Mouse (Mus musculus) lung, embryonic 14.5 days (tissue): ENCODE measurements around the gene Cd160. TPM values are rescaled to one million over a fixed set of nuclear protein-coding genes. Genes with fewer than 3 reads are reported as not detected.

Source experiments
- ATAC-seq: fragments of 200-750 bp; cut with Nextera tagmentation; 2 replicates; pipeline ENCODE4 v1.8.0; 2017; ENCODE audit warnings: mild to moderate bottlenecking, moderate TSS enrichment, moderate library complexity; ENCODE audit not compliant: insufficient read depth
- DNase-seq: peaks from one replicate; pipeline ENCODE4 v3.0.0-alpha.2; 2015
- H3K27ac ChIP-seq: fragments of 300-500 bp; sonication (generic); 2 replicates; pipeline ENCODE4 v1.5.1; 2014; ENCODE audit warnings: low read depth, mild to moderate bottlenecking, moderate library complexity
- H3K27me3 ChIP-seq: fragments of 300-500 bp; sonication (generic); 2 replicates; pipeline ENCODE4 v1.6.1; 2014; ENCODE audit warnings: low read length, control low read depth; ENCODE audit not compliant: insufficient read depth
- H3K36me3 ChIP-seq: fragments of 300-500 bp; sonication (generic); 2 replicates; pipeline ENCODE4 v1.6.1; 2014; ENCODE audit warnings: control low read depth; ENCODE audit not compliant: insufficient read depth
- H3K4me1 ChIP-seq: fragments of 300-500 bp; sonication (generic); 2 replicates; pipeline ENCODE4 v1.6.1; 2014; ENCODE audit warnings: antibody characterized with exemption, control low read depth; ENCODE audit not compliant: insufficient read depth
- H3K4me2 ChIP-seq: fragments of 300-500 bp; sonication (generic); 2 replicates; pipeline ENCODE4 v1.6.1; 2014; ENCODE audit warnings: mild to moderate bottlenecking
- H3K4me3 ChIP-seq: fragments of 300-500 bp; sonication (generic); 2 replicates; pipeline ENCODE4 v1.5.1; 2014; ENCODE audit warnings: low read depth, low read length
- H3K9ac ChIP-seq: fragments of 300-500 bp; sonication (generic); 2 replicates; pipeline ENCODE4 v1.6.1; 2014
- H3K9me3 ChIP-seq: fragments of 300-500 bp; sonication (generic); 2 replicates; pipeline ENCODE4 v1.6.1; 2016; ENCODE audit warnings: low read depth, low read length, control low read depth
- CTCF ChIP-seq: IDR thresholded peaks from 2 replicates; pipeline ENCODE4 v1.5.1; 2016; ENCODE audit warnings: antibody characterized with exemption, low read depth
- WGBS: fragments of 180-500 bp; shearing (Covaris S2); extraction: QIAGEN DNeasy Blood & Tissue Kit; methylation state at CpG from one replicate; pipeline ENCODE4 v1.1.7; 2014; 5-methylcytosine and 5-hydroxymethylcytosine counted together
- polyA plus RNA-seq: library from polyadenylated mRNA; unstranded; fragments of >200 nt; fragmentation: Nextera tagmentation; extraction: Ambion mirVana; gene quantifications from 2 replicates; pipeline ENCODE4 v1.2.1, GENCODE M21; 2014

Cd160 gene
- polyA plus RNA-seq, 1 experiment from 2014 or later: 0.07 TPM

GRCm38 (mm10) chr3:96829856-96830255, 705 bp upstream of the Cd160 start:
- no peak for TF ChIP-seq CTCF
- DNase-seq (no peak), ATAC-seq (no peak)
- H3K9me3 ChIP-seq: no peaks in the 10 kb centered on the region
- H3K27me3 ChIP-seq: no peaks in the 10 kb centered on the region
- WGBS: 72% methylated on average over 10 of the region's 10 CpGs
- no peak overlapping the region for H3K4me2 ChIP-seq
- H3K9ac ChIP-seq: no peak overlapping the region
- no peaks in the 10 kb centered on the region for H3K4me1 ChIP-seq
- H3K36me3 ChIP-seq: no peaks in the 10 kb centered on the region
- no peak overlapping the region for H3K27ac ChIP-seq
- H3K4me3 ChIP-seq: no peak overlapping the region

DNA sequence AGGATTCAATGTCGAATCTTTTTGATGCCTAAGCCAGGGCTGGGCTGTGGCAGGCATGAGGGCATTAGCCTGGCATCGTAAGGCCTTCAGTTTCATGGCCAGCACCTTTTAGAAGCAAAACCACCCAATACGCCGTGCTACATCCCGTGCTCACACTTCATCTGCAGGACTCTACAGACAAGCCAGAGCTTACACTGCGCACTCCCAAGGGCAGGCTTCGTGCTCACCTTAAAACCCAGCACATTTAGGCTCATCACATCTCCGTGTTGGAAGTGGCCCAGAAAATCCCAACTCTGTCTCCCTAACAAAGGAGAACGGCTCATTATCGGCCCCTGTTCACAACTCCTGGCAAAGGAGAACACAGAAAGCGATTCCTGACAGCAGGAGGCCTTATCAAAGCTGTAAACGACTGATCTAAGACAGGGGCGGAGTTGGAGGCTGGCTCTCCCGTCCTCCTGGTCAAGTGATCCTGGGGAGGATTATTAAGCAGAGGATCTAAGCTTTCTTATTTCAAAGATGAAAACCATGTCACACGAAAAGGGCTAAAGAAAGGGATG, 765 bp downstream of the Cd160 start:
- 29% methylated on average over 15 of the region's 15 CpGs for WGBS
- no peaks in the 10 kb centered on the region for H3K9me3 ChIP-seq

GRCm38 (mm10) chr3:96825261-96825660, 3.9 kb downstream of the Cd160 start:
- no peak overlapping the region for H3K4me2 ChIP-seq
- no peak overlapping the region for H3K27ac ChIP-seq
- H3K4me1 ChIP-seq: no peaks in the 10 kb centered on the region
- H3K9ac ChIP-seq: no peak overlapping the region
- H3K27me3 ChIP-seq: no peaks in the 10 kb centered on the region
- TF ChIP-seq CTCF: no peak
- no peak overlapping the region for H3K4me3 ChIP-seq
- 30% methylated on average over 11 of the region's 11 CpGs for WGBS
- ATAC-seq (no peak), DNase-seq (no peak)
- no peaks in the 10 kb centered on the region for H3K9me3 ChIP-seq
- H3K36me3 ChIP-seq: no peaks in the 10 kb centered on the region

More for the DNA sequence above, 765 bp downstream of the Cd160 start:
- DNase-seq: no peak
- no peaks in the 10 kb centered on the region for H3K36me3 ChIP-seq
- no peak for TF ChIP-seq CTCF
- no peaks in the 10 kb centered on the region for H3K27me3 ChIP-seq
- H3K4me2 ChIP-seq: no peak overlapping the region
- no peak overlapping the region for H3K9ac ChIP-seq
- H3K27ac ChIP-seq: no peak overlapping the region
- no peak for ATAC-seq
- no peaks in the 10 kb centered on the region for H3K4me1 ChIP-seq
- no peak overlapping the region for H3K4me3 ChIP-seq

- Histone ChIP-seq H3K4me3 (no peak overlapping the region), H3K4me2 (no peak overlapping the region), H3K9me3 (no peaks in the 10 kb centered on the region), H3K27ac (no peak overlapping the region), H3K4me1 (no peaks in the 10 kb centered on the region), H3K36me3 (no peaks in the 10 kb centered on the region), H3K9ac (no peak overlapping the region), H3K27me3 (no peaks in the 10 kb centered on the region)
- WGBS: 83% methylated on average over 12 of the region's 12 CpGs
- no peak for TF ChIP-seq CTCF
- DNase-seq (no peak), ATAC-seq (no peak)
Measured at GRCm38 (mm10) chr3:96824614-96825013, 4.5 kb downstream of the Cd160 start.

DNA sequence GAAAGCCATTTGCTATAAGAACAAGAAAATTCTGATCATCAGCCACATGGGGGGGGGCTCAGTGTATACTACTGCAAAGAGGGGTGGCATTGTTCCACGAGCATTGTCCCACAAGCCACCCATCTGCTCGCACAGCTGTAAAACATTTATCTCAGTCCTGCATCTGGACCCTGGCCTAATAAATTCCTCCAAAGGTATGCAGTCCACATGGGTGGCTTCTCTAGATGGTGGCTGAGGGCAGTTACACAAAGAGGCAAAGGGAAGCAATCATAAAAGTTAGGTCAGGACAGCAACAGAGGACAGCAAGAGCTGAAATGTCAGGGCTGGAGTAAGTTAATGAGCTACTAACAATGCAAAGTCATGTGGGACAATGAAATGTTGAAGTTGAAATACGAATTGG, 5.5 kb downstream of the Cd160 start:
- H3K4me2 ChIP-seq: no peak overlapping the region
- H3K9me3 ChIP-seq: no peaks in the 10 kb centered on the region
- DNase-seq: no peak
- no peak overlapping the region for H3K27ac ChIP-seq
- no peaks in the 10 kb centered on the region for H3K4me1 ChIP-seq
- ATAC-seq: no peak
- TF ChIP-seq CTCF: no peak
- H3K27me3 ChIP-seq: no peaks in the 10 kb centered on the region
- H3K9ac ChIP-seq: no peak overlapping the region
- WGBS: 55% methylated on average over 3 of the region's 3 CpGs
- no peak overlapping the region for H3K4me3 ChIP-seq
- H3K36me3 ChIP-seq: no peaks in the 10 kb centered on the region

DNA sequence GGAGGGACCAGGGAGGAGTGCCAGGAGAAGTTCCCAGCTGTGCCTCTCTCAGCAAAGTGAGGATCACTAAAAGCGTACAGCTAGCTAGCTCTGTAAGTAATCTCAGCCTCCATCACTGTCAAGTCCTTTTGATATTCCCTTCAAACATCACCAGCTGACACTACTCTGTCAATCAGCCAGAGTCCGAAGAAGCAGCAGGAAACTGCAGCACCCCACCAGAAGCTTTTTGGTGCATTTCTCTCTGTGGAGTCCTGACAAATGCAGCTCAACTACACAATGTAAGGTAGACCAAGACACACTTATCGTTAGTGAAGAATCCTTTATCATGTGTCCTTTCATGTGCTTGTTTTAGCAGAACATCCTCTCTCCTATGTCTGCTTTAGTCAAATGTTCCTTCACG, 7.6 kb downstream of the Cd160 start:
- 77% methylated on average over 4 of the region's 4 CpGs for WGBS
- no peak overlapping the region for H3K9ac ChIP-seq
- no peaks in the 10 kb centered on the region for H3K9me3 ChIP-seq
- H3K4me2 ChIP-seq: no peak overlapping the region
- H3K4me1 ChIP-seq: no peaks in the 10 kb centered on the region
- TF ChIP-seq CTCF: no peak
- H3K4me3 ChIP-seq: no peak overlapping the region
- no peak for DNase-seq
- no peaks in the 10 kb centered on the region for H3K27me3 ChIP-seq
- ATAC-seq: no peak
- no peak overlapping the region for H3K27ac ChIP-seq
- no peaks in the 10 kb centered on the region for H3K36me3 ChIP-seq

DNA sequence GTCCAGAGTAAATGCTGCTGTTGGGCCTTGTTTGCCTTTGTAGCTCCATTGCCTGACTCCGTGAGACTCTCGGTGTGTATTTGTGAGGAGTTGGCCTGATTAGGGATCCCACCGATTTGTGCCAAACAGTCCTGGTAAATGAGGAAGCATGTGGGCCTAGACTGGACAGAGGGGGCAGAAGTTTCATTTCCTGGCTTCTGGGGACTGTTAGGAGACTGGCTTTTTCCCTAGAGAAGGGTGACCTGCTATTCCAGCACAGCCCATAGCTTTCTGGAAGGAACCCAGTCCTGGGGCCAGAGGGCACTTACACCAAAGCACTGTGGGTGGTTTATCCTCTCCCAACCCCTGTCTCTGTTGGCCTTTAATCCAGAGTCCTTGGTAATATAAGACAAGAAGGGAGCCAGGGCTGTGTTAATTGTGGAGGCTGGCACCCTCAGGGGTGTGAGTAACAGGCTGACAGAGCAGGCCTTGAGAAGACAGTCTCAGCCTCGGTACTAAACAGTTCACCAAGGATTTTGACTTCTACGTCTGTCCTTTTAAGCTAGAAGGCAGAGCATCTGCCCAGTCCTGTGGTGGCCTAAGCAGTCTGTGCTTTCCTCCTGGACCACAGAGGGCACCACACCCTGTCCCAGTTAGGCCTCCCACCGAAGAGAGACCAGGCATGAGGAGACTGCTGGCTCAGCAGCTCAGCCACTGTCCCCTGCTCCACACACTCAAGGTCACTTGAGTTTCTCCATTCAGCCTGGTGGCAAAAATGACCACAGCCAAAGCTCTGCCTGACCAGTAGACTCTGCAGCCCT, 8.8 kb downstream of the Cd160 start:
- no peaks in the 10 kb centered on the region for H3K4me1 ChIP-seq
- no peaks in the 10 kb centered on the region for H3K9me3 ChIP-seq
- TF ChIP-seq CTCF: no peak
- no peaks in the 10 kb centered on the region for H3K36me3 ChIP-seq
- DNase-seq (no peak), ATAC-seq (no peak)
- H3K4me2 ChIP-seq: no peak overlapping the region
- WGBS: 64% methylated on average over 6 of the region's 6 CpGs
- peaks cover 4% of the 10 kb centered on the region; the same call in 1 of the 2 replicates for H3K27me3 ChIP-seq
- H3K9ac ChIP-seq: no peak overlapping the region
- no peak overlapping the region for H3K4me3 ChIP-seq
- H3K27ac ChIP-seq: no peak overlapping the region
